Mouse (Mus musculus): ENCODE results near the gene Sec22a. TPM values are rescaled to one million over a fixed set of nuclear protein-coding genes. Genes with fewer than 3 reads are reported as not detected.

The Sec22a gene
- polyA plus RNA-seq, 1 experiment from 2014 or later, result 38.5 TPM

- Histone ChIP-seq H3K9ac (no peak overlapping the region), H3K9me3 (no peaks in the 10 kb centered on the region), H3K4me1 (replicated peaks) (peaks cover 6% of the 10 kb centered on the region; the same call in 1 of the 2 replicates), H3K27me3 (no peaks in the 10 kb centered on the region), H3K27ac (replicated peaks) (no peak overlapping the region), H3K4me3 (no peak overlapping the region), H3K36me3 (peaks cover 11% of the 10 kb centered on the region; the same call in 1 of the 2 replicates), H3K4me2 (no peak overlapping the region)
- WGBS, result 94% methylated on average over 6 of the region's 6 CpGs
- no peak for ATAC-seq (ENCODE audit: low FRiP score, low read depth)
Observed at GRCm38 (mm10) chr16:35308486-35309143, 55.1 kb downstream of the Sec22a start.

DNA sequence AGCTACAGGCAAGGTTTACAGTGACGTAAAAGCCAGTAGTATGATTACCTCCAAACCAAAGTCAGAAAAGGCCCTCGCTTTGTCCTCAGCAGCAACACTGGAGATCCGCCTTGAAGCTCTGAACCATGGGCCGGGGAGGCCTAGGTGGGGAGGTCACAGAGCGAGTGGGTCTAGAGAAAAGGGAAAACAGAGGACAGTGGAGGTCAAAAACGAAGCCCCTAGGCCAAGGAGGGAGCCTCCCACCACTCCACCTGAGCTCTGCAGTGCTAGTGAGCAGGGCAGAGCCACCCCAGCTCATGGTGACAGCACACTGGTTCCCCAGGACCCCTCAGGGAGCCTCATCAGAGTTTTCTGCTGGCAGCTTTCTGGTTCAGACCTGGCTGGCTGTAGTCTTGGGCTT is 55.7 kb downstream of the Sec22a start:
- no peak overlapping the region for H3K4me2 ChIP-seq
- peaks cover 6% of the 10 kb centered on the region; the same call in 1 of the 2 replicates for H3K4me1 ChIP-seq (replicated peaks)
- no peaks in the 10 kb centered on the region for H3K27me3 ChIP-seq
- 92% methylated on average over 6 of the region's 6 CpGs for WGBS
- H3K4me3 ChIP-seq, result no peak overlapping the region
- no peak for ATAC-seq (ENCODE audit: low FRiP score, low read depth)
- H3K27ac ChIP-seq (replicated peaks), result no peak overlapping the region
- no peaks in the 10 kb centered on the region for H3K9me3 ChIP-seq
- H3K36me3 ChIP-seq, result peaks cover 9% of the 10 kb centered on the region; the same call in 1 of the 2 replicates
- no peak overlapping the region for H3K9ac ChIP-seq

- no peak overlapping the region for H3K4me3 ChIP-seq
- no peak overlapping the region for H3K9ac ChIP-seq
- H3K4me2 ChIP-seq, result no peak overlapping the region
- ATAC-seq (ENCODE audit: low FRiP score, low read depth), result no peak
- no peaks in the 10 kb centered on the region for H3K27me3 ChIP-seq
- 95% methylated on average over 2 of the region's 2 CpGs for WGBS
- no peaks in the 10 kb centered on the region for H3K9me3 ChIP-seq
- H3K36me3 ChIP-seq, result peaks cover 9% of the 10 kb centered on the region; the same call in 1 of the 2 replicates
- H3K27ac ChIP-seq (replicated peaks), result no peak overlapping the region
- peaks cover 6% of the 10 kb centered on the region; the same call in 1 of the 2 replicates for H3K4me1 ChIP-seq (replicated peaks)
Observed at GRCm38 (mm10) chr16:35307331-35307730, 56.4 kb downstream of the Sec22a start.

GRCm38 (mm10) chr16:35306631-35307030 is 57.1 kb downstream of the Sec22a start:
- 84% methylated on average over 2 of the region's 2 CpGs for WGBS

DNA sequence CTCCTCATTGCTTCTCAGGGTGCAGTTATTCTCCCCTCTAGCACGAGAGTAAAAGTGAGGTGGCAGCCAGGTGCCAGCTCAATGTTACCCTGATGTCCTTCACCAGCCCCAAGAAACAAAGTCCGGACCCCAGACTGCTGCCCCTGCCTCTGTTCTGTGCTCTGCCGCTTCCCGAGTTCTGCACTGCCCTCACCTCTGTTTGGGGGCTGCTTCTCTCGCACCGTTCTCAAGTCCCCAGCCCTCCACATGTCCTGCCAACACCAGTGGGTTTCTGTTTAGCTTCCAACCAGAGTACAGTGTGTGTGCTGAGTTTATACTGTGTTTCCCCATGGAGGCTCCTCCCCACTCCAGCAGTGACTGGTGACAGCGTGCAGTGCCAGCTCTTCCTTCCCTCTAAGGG is 58.5 kb downstream of the Sec22a start:
- Histone ChIP-seq H3K4me1 (replicated peaks) (no peaks in the 10 kb centered on the region), H3K27me3 (no peaks in the 10 kb centered on the region), H3K9ac (no peak overlapping the region), H3K36me3 (peaks cover 9% of the 10 kb centered on the region; the same call in 1 of the 2 replicates), H3K9me3 (no peaks in the 10 kb centered on the region), H3K4me2 (no peak overlapping the region), H3K4me3 (no peak overlapping the region), H3K27ac (replicated peaks) (no peak overlapping the region)
- ATAC-seq (ENCODE audit: low FRiP score, low read depth), result no peak
- WGBS, result 90% methylated on average over 7 of the region's 7 CpGs

More at GRCm38 (mm10) chr16:35306631-35307030, 57.1 kb downstream of the Sec22a start:
- no peak overlapping the region for H3K4me2 ChIP-seq
- H3K4me3 ChIP-seq, result no peak overlapping the region
- H3K9me3 ChIP-seq, result no peaks in the 10 kb centered on the region
- no peak overlapping the region for H3K27ac ChIP-seq (replicated peaks)
- peaks cover 9% of the 10 kb centered on the region; the same call in 1 of the 2 replicates for H3K36me3 ChIP-seq
- peaks cover under 1% of the 10 kb centered on the region; the same call in 1 of the 2 replicates for H3K4me1 ChIP-seq (replicated peaks)
- H3K27me3 ChIP-seq, result no peaks in the 10 kb centered on the region
- no peak overlapping the region for H3K9ac ChIP-seq
- no peak for ATAC-seq (ENCODE audit: low FRiP score, low read depth)

GRCm38 (mm10) chr16:35304416-35304815 is 59.3 kb downstream of the Sec22a start:
- Histone ChIP-seq H3K4me2 (no peak overlapping the region), H3K9ac (no peak overlapping the region), H3K27me3 (no peaks in the 10 kb centered on the region), H3K9me3 (no peaks in the 10 kb centered on the region), H3K4me1 (replicated peaks) (no peaks in the 10 kb centered on the region), H3K36me3 (peaks cover 15% of the 10 kb centered on the region), H3K27ac (replicated peaks) (no peak overlapping the region), H3K4me3 (no peak overlapping the region)
- ATAC-seq (ENCODE audit: low FRiP score, low read depth), result no peak
- WGBS, result 91% methylated on average over 5 of the region's 5 CpGs

GRCm38 (mm10) chr16:35303721-35304120 is 60.0 kb downstream of the Sec22a start:
- Histone ChIP-seq H3K4me3 (no peak overlapping the region), H3K9ac (no peak overlapping the region), H3K27ac (replicated peaks) (no peak overlapping the region), H3K4me2 (no peak overlapping the region), H3K27me3 (no peaks in the 10 kb centered on the region), H3K36me3 (peaks cover 22% of the 10 kb centered on the region), H3K4me1 (replicated peaks) (no peaks in the 10 kb centered on the region), H3K9me3 (no peaks in the 10 kb centered on the region)
- ATAC-seq (ENCODE audit: low FRiP score, low read depth), result no peak
- WGBS, result 94% methylated on average over 6 of the region's 6 CpGs

DNA sequence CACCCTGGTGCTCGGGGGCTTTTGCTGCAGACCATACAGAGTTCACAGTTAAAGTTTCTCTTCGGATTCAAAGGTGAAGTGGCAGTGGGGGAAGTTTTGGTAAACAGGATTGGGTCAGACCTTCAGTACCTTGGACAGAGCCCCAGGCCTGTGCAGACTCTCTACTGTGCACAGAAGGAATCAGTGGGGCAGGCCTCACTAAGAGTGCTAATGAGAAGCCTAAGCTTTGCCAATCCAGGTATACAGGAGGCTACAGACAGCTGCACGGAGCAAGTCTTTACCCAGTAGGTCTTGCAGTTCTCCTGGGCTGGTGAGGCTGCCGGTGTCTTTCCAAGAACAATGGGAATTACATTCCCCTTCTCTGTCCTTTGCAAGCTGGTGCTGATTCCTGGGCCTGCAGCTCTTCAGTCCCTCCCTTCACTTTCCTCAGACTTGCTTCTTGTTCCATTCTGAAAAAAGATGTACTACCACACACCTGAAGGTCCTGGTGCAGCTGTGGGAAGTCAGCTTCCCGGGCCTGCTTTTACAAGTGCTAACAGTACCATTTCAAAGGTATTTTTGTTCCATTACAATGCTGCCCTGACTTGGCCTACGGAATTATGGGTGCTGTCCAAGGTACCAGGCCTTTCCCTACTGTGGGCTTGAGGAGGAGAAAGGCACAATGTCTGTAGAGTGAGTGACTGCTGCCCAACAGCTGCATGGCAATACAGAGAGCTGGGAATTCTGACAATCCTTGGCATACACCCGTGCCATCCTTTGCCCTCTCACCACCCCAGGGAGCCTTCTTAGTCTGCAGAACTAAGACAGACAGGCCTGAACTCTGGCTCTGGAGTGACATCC is 61.1 kb downstream of the Sec22a start:
- Histone ChIP-seq H3K4me3 (no peak overlapping the region), H3K9me3 (no peaks in the 10 kb centered on the region), H3K27ac (replicated peaks) (no peak overlapping the region), H3K9ac (no peak overlapping the region), H3K27me3 (no peaks in the 10 kb centered on the region), H3K4me1 (replicated peaks) (no peaks in the 10 kb centered on the region), H3K4me2 (no peak overlapping the region), H3K36me3 (peaks cover 26% of the 10 kb centered on the region)
- 59% methylated on average over 7 of the region's 7 CpGs for WGBS
- no peak for ATAC-seq (ENCODE audit: low FRiP score, low read depth)

- H3K27me3 ChIP-seq, result no peaks in the 10 kb centered on the region
- H3K9ac ChIP-seq, result no peak overlapping the region
- no peaks in the 10 kb centered on the region for H3K4me1 ChIP-seq (replicated peaks)
- 88% methylated on average over 6 of the region's 6 CpGs for WGBS
- H3K4me3 ChIP-seq, result no peak overlapping the region
- no peaks in the 10 kb centered on the region for H3K9me3 ChIP-seq
- no peak for ATAC-seq (ENCODE audit: low FRiP score, low read depth)
- peaks cover 26% of the 10 kb centered on the region for H3K36me3 ChIP-seq
- H3K27ac ChIP-seq (replicated peaks), result no peak overlapping the region
- H3K4me2 ChIP-seq, result no peak overlapping the region
Observed at GRCm38 (mm10) chr16:35300156-35300555, 63.6 kb downstream of the Sec22a start.

DNA sequence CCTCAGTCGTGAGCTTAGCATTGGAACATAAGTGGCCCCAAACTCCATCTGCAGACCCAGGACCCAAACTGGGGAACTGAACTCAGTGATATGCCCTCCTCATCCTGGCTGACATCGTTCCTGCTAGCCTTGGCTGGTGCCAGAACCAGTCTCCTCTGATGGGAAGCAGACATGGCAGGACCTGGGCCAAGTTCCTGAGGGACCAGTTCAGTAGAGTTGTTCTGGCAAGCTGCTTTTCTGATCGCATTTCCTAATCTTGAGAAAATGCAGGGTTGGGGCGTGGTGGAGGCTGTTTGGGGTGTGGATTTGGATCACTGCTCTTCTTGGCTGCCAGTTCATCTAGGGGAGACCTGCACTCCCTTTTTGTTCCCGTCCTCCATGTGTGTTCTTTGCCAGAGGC is 65.9 kb downstream of the Sec22a start:
- WGBS, result 82% methylated on average over 5 of the region's 5 CpGs
- no peaks in the 10 kb centered on the region for H3K9me3 ChIP-seq

DNA sequence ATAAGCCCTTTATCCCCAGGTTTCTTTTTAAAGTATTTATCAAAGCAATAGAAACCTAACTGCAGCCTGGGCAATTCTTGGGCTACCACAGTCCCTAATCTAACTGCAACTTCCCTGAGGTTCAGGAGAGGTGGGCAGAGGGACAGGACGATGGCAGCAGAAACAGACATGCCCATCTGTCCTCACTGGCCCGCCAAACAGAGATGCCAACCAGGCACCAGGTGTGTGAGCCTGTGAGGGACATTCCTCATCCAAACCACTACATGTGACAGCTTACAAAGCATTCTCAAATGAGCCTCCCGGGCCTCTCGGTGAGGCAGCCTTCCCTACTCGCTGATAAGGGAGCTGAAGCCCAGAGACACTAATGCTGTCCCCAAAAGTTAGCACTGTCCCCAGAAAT is 76.5 kb downstream of the Sec22a start:
- H3K4me2 ChIP-seq, result no peak overlapping the region
- peaks cover 22% of the 10 kb centered on the region for H3K36me3 ChIP-seq
- no peak overlapping the region for H3K9ac ChIP-seq
- no peak for ATAC-seq (ENCODE audit: low FRiP score, low read depth)
- no peak overlapping the region for H3K27ac ChIP-seq (replicated peaks)
- no peaks in the 10 kb centered on the region for H3K27me3 ChIP-seq
- 86% methylated on average over 5 of the region's 5 CpGs for WGBS
- no peak overlapping the region for H3K4me3 ChIP-seq
- no peaks in the 10 kb centered on the region for H3K4me1 ChIP-seq (replicated peaks)
- H3K9me3 ChIP-seq, result no peaks in the 10 kb centered on the region

More for the DNA sequence above, 65.9 kb downstream of the Sec22a start:
- Histone ChIP-seq H3K9ac (no peak overlapping the region), H3K4me2 (no peak overlapping the region), H3K4me3 (no peak overlapping the region), H3K36me3 (peaks cover 23% of the 10 kb centered on the region), H3K4me1 (replicated peaks) (no peaks in the 10 kb centered on the region), H3K27ac (replicated peaks) (no peak overlapping the region), H3K27me3 (no peaks in the 10 kb centered on the region)
- no peak for ATAC-seq (ENCODE audit: low FRiP score, low read depth)

- Histone ChIP-seq H3K9me3 (no peaks in the 10 kb centered on the region), H3K4me2 (no peak overlapping the region), H3K4me3 (no peak overlapping the region), H3K4me1 (replicated peaks) (no peaks in the 10 kb centered on the region), H3K27ac (replicated peaks) (no peak overlapping the region), H3K36me3 (peaks cover 22% of the 10 kb centered on the region), H3K27me3 (no peaks in the 10 kb centered on the region), H3K9ac (no peak overlapping the region)
- no peak for ATAC-seq (ENCODE audit: low FRiP score, low read depth)
- 73% methylated on average over 9 of the region's 9 CpGs for WGBS
Observed at GRCm38 (mm10) chr16:35285821-35286220, 77.9 kb downstream of the Sec22a start.

Measured in hindbrain, embryonic 15.5 days (tissue).